Mouse (Mus musculus) megakaryocyte-erythroid progenitor cell, adult 5-6 weeks (primary cell): ENCODE measurements around the gene Polrmt. TPM values are rescaled to one million over a fixed set of nuclear protein-coding genes. Genes with fewer than 3 reads are reported as not detected.
"Not testable (repeated sequence)": the region's sequence is repeated elsewhere in the genome, so short reads cannot be mapped to it uniquely, and the experiment has no call there.

Experiments
- ATAC-seq: replicated peaks from 2 replicates; pipeline ENCODE4 v1.8.0; 2016; ENCODE audit warnings: mild to moderate bottlenecking, inconsistent platforms; ENCODE audit not compliant: severe bottlenecking, poor library complexity, low FRiP score, low TSS enrichment
- total RNA-seq, 2 experiments: library from RNA; stranded (forward) in 1 of 2; stranded (reverse) in 1 of 2; fragments of 200-1000, 215-1000 nt in 1 of 2; fragments of >200 nt in 1 of 2; fragmentation: Nextera tagmentation in 1 of 2; gene quantifications; 2 replicates each; pipeline ENCODE4 v1.2.3; 2014 to 2017

Gene Polrmt
- total RNA-seq, 2 experiments from 2014 or later: 17.6 to 51.7 TPM

DNA sequence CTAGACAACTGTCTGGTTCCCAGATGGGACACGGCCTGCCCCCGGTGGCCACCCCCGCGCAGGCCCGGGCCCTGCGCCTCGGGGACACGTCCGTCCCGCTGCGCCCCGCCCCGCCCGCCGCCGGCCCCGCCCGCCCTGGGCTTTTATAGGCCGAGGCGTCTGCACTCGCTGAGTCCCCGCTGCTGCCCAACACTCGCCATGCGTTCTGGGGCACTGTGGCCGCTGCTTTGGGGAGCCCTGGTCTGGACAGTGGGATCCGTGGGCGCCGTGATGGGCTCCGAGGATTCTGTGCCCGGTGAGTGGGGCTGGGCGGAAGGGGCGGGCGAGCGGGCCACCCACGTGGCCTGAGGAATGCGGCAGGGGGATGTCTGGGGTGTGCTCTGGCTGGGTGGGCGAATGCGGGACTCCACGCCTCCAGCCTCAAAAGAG is 30.7 kb upstream of the Polrmt start, which contains the start of gene Fstl3:
Gene Fstl3 (plus strand): TSS at position 170 of the 429 bp plus-strand sequence.
- no peak for ATAC-seq

DNA sequence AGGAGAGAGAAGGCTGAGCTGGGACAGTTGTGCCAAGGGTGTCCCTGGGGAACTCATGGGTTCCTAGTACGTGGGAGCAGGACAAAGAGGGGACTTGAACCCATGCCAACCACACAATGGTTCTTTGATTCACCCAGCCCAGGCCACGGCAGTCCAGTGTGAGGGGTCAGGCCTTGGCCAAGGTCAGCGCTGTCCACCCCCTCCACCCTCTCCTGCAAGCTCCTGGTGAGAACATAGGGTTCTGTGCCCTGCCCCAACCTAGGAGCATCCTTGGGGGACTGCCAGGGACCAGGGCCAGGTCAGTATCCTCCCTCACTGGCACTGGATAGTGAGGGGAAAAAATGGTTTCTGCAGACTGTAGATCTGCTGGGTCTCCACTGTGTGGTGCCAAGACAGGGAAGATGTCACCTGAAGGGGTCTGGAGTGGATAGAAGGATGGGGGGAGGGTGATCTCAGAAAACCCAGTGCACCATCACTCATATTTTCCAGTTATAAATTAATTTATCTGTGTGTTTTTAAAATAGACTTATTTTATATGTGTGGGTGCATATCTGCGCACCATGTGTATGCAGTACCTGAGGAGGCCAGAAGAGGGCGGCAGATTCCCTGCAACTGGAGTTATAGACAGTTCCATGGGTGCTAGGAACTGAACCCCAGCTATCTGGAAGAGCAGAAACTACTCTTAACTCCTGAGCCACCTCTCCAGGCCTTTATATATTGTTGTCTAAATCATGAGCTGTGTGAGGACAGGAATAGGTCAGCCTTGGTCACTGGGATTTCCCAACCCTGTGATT is 28.3 kb upstream of the Polrmt start:
- ATAC-seq: no peak

DNA sequence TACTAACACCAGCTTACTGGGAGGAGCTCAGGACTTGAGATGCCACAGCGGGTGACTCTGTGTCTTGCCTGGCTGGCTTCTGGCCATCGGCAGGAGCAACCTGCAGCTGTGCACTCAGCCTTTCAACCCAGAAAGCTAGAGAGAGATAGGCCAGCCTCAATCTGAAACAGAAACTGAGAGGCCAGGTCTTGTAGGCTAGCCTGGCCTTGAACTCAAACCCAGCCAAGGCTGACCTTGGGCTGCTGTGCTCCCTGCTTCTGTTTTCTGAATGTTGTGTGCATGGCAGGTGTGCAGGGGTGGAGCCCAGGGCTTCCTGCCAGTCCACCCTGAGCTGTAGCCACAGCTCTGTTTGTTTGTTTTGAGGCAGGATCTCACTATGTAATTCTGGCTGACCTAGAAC is 26.8 kb upstream of the Polrmt start:
- no peak for ATAC-seq

DNA sequence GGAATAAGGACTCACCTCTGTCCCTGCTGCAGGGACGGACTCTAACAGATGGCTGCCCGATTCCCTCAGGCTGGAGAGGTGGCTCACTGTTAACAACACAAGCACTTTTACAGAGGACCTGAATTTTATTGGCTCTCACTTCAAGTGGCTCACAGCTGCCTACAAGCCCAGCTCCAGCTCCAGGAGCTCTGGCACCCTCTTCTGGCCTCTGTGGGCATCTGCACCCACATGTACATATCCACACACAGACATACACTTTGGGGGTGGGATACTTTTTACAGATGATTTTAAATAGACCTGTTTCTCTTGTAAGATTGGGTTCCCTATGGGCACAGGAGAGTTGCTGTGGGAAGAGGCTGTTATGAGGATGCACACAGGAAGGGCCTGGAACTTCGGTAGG is 25.9 kb upstream of the Polrmt start:
- no peak for ATAC-seq

DNA sequence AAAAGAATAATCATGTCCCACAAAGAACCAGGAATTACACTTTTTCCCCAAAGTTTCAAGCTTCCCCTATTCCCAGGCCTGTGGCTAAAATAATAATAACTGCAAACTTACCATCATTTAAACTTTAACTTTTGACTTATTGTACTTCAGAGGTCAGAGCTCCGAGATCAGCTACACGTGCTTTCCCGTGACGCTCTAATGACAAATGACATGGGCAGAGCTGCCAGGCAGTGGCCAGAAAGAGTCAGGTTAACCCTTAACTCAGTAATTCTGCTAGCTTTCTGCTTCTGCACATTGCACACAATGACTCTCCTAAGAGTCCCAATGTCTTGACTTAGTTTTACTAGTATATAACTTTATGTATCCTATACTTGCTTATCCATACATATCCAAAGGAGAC is 22.9 kb upstream of the Polrmt start:
- no peak for ATAC-seq

DNA sequence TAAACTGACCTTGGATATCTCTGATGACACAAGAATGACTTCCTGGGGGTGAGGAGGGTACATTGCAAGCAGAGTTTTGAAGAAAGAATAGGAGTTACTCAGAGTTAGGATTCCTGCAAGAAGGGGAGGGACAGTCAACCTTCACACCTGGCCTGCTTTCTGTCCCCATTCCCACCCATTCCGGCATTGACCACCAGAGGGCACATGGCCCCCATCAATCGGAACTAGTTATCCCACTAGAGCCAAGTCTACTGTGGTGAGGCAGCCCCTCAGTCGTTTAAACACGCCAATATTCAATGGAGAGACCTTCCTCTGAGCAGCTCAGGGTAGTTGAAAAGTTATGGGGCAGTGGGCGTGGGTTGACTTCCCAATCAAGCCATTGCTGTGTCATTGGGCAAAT is 22.0 kb upstream of the Polrmt start:
- 0 out of 2 replicates have a peak, but pooled peaks have one; percentile 27 for ATAC-seq

DNA sequence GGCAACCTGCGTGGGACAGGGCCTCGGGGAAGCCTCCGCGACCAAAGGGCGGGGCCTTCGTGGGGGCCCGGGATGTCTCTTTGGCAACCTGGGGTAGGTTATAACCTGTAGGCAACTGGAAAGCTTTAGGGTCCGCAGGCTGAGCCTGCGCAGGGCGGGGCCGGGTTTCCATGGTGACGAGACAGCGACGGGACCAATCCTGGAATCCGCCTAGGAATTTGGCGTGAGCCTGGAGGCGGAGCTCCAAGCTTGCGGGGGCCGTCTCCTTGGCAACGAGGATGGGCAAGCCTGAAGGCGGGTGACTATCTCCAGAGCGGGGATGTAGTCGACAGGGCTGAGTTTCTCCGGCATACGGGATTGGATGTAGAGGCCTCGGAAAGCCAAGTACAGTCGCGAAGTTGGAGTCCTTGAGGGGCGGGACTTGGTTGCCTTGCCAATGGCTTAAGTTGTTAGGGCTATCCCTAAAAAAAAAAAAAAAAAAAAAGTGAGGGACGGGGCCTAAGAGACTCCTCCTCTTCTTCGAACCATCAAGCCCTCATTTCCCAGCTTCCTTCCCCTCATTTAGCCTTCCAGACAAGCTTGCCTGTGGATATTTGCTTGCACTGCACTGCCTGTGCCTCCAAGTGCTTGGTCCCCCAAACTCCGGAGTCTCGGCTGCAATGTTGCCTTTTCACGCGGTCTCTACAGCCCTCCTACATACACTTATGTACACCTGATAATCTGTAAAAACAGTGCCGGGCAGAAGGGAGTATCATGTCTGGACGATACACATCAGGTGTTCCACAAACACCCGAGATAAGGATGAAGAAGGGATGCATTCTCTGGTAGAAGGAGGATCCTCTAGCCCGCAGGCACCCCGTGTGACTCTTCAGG is 21.2 kb upstream of the Polrmt start:
- peak; percentile 43 for ATAC-seq

DNA sequence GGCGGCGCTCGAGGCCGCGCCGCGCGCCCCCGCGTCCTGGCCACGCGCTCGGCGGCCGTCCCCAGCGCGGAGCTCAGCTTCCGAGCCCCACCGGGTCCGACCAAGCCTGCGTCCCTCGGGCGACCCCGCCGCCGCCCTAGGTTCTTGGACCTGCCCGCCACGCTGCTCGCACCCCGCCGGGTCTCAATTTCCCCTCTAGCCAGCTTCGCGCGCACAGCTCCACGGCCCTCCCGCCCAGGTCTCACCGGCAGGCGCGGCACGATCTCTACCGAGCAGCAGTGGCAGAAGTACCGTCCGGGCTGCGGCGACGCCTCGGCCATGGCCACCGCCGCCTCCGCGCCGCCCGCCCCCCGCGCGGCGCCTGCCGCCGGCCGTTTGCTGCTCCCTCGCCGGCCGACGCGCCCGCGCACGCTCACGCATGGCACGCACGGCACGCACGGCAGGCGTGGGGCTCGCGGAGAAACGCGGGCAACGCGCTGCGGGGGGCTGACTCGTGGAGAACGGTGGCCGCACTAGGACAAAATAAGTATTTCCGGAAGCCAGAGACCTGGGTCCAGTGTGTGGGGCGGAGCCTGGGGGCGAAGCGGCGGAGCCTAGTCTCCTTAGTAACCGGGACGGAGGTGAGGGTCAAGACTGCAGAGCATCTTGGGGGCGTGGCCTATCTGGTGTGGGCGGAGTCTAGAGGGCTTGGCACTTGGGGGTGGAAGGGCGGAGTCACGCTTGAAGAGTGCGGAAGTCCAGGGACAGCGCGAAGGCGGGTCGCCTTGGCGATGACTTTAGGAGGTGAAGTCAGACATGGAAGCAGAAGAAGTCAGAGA is 20.3 kb upstream of the Polrmt start, which contains the start of gene Rnf126:
Gene Rnf126 (minus strand): TSS at position 445 of the 818 bp plus-strand sequence.
- peak; percentile 92 for ATAC-seq

DNA sequence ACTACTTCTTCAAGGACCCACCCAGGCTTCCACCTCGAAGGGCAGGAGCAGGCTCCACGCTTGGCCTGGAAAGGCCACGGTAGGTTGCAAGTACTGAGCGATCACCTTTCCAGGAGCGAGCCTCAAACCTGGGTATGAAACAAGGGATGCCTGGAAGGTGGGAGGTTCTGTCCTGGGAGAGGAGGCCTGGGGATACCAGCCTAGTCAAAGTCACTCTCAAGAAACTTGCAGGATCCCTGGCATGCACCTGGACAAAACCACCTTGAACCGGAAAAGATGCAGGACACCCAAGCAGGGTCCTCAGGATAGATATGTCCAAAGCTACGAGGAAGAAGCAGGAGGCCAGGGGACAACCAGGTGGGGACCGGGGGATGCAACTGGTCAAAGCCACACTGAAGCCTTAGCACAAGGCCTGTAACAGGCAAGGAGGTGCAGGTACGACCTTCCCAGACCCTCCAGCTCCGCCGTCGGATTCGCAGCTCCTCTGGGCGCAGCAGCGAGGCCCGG is 19.7 kb upstream of the Polrmt start:
- no peak for ATAC-seq

DNA sequence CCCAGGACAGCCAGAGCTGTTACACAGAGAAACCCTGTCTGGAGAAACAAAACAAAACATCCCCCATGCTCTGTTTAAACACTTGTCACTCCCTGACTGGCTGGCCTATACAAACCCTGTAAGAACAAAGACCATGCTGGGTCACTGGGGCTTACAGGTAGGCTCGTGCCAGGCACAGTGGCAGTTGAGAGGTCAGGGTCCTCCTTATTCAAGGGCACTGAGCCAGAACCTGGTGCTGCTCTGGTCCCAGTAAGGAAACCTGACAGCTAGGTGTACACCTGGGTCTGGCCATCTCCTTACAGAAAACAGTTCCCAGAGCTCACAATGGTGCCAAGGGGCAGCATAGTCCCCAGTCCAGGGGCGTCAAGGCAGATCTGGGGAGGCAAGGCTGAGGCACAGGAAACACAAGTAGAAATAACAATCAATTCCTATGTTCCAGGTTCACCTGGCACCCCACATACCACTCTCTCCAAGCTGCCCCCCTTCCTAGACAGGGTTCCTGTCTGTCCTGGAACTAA is 18.9 kb upstream of the Polrmt start:
- no peak for ATAC-seq

DNA sequence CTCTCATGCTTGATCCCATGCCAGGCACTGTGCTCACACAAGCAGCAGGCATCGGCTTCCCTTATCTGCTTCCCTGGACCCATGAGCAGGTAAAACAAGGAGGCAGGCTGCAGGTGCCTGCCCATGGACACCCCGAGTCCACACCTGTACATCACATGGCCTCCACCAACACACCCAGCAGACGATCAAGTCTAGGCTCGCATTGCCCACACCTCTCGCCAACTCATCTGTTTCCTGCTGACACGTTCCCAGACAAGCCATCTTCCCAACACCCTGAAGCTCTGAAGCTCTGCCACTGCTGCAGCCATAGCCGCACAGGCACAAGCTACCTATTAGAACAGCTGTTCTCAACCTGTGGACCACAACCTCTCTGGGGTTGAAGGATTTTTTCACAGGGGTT is 17.9 kb upstream of the Polrmt start:
- no peak for ATAC-seq

DNA sequence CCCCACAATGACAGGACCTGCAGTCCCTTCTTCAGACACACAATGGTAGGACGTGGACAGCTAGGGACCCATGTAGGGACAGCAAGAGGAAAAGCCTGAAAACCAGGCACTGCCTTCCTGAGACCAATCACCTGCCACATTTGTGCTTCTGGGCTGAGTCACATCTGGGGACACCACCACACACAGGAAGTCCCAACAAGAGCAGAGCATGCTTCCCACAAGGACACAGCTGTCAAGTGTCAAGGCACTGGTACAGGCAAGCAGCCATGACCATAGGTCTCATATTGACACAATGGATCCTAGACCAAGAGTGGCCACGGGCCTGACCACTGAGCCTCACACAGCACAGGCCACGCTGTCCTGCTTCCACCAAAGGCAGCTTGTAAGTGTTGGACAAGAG is 16.5 kb upstream of the Polrmt start:
- ATAC-seq: no peak

DNA sequence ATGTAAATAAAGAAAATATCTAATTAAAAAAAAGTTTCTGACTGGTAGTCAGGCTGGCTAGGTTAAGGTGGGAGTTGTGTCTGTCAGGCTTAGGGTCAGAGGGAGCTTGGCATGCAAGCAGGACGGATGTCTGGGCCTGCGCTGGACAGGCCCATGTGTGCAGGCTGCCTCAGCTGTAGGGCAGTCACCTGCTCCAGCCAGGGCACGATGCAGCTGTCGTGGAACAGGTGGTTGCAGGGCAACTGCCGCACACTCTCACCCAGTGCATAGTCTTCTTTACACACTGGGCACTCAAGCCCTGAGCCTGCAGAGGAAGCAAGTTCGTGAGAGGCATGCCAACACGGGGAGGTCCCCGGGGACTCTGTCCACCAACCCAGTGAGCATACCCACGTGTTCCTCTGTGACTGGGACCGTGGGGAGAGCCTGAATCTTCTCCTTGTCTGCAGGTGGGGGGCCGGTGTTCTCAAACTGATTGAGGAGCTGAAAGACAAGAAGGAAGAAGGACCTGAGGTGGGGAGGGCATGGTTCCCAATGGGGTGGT is 14.3 kb upstream of the Polrmt start:
- ATAC-seq: no peak

DNA sequence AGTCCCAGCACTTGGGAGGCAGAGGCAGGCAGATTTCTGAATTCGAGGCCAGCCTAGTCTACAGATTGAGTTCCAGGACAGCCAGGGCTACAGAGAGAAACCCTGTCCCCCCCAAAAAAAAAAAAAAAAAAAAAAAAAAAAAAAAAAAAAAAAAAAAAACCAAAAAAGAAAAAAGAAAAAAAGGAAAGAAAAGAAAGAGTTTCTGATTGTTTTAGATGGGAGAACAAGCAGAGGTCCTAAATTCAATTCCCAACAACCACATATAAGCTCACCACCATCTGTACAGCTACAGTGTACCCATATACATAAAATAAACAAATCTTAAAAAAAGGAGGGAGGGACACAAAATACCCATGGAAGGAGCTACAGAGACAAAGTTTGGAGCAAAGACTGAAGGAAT is 13.3 kb upstream of the Polrmt start:
- not testable (repeated sequence) for ATAC-seq

DNA sequence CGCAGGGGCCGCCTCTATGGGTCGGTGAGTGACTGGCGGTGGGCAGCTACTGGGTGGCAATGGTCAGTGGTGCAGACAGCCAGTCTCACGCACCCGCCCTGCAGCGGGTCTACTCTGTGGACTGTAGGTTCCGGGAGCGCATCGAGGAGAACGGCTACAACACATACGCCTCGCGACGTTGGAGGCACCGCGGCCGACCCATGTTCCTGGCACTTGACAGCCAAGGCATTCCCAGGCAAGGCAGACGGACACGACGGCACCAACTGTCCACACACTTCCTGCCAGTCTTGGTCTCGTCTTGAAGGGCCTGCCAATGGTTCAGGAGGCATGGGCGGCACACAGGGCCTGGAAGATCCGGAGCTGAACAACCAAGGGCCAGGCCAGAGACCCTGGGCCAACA is 10.3 kb upstream of the Polrmt start:
- ATAC-seq: no peak

DNA sequence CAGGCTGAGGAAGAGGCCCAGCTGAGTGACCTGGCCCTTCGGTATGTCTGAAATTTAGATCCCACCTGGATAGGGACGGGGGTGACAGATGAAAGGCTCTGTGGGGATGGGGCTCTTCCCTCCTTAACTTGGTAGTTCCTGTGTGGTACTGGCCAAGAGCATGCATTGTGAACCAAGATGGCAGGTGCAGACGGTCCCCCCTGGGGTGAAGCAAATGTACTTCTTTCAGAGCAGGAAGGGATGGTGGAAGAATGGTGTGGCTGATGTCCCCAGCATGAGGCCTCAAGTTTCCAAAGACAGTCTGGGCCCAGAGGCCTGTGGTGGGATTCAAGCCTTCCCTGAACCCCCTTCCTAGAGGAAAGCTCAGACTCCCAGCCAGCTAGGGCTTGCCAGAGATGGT is 9.5 kb upstream of the Polrmt start:
- no peak for ATAC-seq

DNA sequence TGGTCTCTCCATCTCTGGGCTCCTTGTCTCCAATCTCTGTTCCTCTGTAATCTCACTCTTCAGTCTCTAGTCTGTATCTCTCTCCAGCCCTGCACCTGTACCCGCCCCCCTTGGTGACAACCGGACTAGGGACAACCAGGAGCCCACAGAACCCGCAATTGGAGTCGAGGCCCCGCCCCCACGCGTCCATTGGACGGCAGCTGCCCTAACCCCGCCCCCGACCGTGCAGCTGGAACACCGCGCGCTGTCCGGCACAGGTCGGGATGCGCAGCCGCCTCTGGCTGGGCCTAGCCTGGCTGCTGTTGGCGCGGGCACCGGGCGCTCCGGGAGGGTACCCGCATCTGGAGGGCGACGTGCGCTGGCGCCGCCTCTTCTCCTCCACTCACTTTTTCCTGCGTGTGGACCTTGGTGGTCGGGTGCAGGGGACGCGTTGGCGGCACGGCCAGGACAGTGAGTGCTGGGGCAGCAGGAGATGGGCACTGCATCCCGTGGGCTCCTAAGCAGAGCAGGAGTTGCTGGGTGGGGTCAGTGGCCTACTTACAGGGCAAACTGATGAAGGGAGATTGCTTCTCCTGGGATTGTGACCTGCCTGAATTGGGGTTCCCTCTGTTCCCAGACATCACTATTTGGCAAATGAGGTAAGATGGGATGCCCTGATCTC is 8.6 kb upstream of the Polrmt start, which contains the start of gene Fgf22:
Gene Fgf22 (plus strand): TSS at position 221 of the 661 bp plus-strand sequence.
- ATAC-seq: peak; percentile 72

DNA sequence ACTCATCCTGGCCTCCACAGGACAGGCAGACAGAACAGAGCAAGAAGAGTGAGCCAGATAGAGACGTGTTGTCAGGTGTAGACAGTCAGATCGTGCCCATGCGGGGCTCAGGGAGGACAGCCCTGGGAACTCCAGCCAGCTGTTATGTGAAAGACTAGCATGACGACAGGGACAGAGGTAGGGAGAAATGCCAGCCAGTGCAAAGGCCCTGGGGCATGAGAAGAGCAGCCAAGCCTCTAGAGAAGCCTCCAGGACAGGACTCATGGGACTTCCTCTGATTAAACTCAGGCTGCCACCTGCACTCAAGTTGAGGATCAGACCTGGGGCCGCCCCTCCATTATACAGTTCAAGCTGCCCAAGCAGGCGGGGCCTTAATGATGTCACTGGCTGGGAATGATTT is 2.1 kb upstream of the Polrmt start:
- ATAC-seq: no peak
